Mouse (Mus musculus) small intestine, adult 2 months (tissue): ENCODE measurements around the gene Plekhg3.

Experiments
- CTCF ChIP-seq: fragments of 200-500 bp; IDR thresholded peaks from 2 replicates; pipeline ENCODE4 v1.5.1; 2012; ENCODE audit warnings: low read depth, mild to moderate bottlenecking, control low read depth, inconsistent platforms, low read length, moderate library complexity, mixed read lengths; ENCODE audit not compliant: insufficient replicate concordance, insufficient read length; ENCODE audit errors: extremely low read depth
- POLR2A ChIP-seq: fragments of 200-500 bp; IDR thresholded peaks from 2 replicates; pipeline ENCODE4 v1.6.1; 2012; ENCODE audit warnings: low read depth, mild to moderate bottlenecking, control low read depth, inconsistent platforms, low read length, moderate library complexity

DNA sequence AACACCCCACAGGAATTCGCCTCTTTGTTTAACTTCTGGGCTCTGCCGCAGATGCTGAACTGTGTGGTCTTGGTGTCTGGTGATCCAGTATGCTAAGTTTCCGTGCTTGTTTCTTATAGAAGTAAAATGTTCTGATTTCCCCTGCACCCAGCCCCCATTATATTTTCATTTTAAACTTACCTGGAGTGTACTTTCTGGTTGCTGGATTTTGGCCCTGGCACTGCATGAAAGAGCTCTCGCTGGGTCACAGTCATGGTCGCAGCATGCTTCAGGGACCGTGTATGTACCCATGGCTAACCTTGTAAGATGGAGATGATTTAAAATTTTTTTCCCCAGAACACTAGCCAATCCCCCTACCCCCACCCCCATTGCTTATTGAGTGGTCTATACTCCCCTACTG is 11.2 kb downstream of the Plekhg3 start:
- TF ChIP-seq CTCF (no peak), POLR2A (no peak)
